Mouse (Mus musculus) lung, postnatal 0 days (tissue): ENCODE data around the gene Brdt.

Experiments used
- CTCF ChIP-seq: IDR thresholded peaks from 2 replicates; pipeline ENCODE4 v1.5.1; 2016; ENCODE audit warnings: antibody characterized with exemption, mild to moderate bottlenecking
- EP300 ChIP-seq: IDR thresholded peaks from 2 replicates; pipeline ENCODE4 v1.6.1; 2016; ENCODE audit warnings: antibody characterized with exemption, mild to moderate bottlenecking, control low read depth

- TF ChIP-seq CTCF: no peak
- TF ChIP-seq EP300: no peak
Observed at GRCm38 (mm10) chr5:107330916-107331421, at the start of gene Brdt.
